Mouse (Mus musculus) ES-E14 (cell line): ENCODE results near the gene Hpn. TPM values are rescaled to one million over a fixed set of nuclear protein-coding genes. Genes with fewer than 3 reads are reported as not detected.
A peak's percentile ranks its signal among the peaks of the same experiment; 100 is the strongest.

Source experiments
- DNase-seq: peaks from one replicate; pipeline ENCODE4 v3.0.0-alpha.2; 2013; ENCODE audit warnings: low read depth, low spot score
- H3K27ac ChIP-seq: 2 replicates; pipeline ENCODE4 v1.5.1; 2012; ENCODE audit warnings: low read depth, mild to moderate bottlenecking, low read length, moderate library complexity, mixed read lengths; ENCODE audit not compliant: poor library complexity, insufficient read depth, severe bottlenecking
- H3K36me3 ChIP-seq: 2 replicates; pipeline ENCODE4 v1.6.1; 2012; ENCODE audit warnings: mild to moderate bottlenecking, low read length, moderate library complexity, mixed read lengths; ENCODE audit not compliant: control insufficient read depth, poor library complexity, insufficient read depth, severe bottlenecking
- H3K4me1 ChIP-seq, 2 experiments: fragments of 150-350 bp in 1 of 2; sonication (generic) in 1 of 2; 2 replicates each; pipeline ENCODE4 v1.6.1; 2012; ENCODE audit warnings: low read length in 2 of 2, mild to moderate bottlenecking in 1 of 2, mixed read lengths in 1 of 2; ENCODE audit not compliant: control insufficient read depth in 2 of 2, insufficient read depth in 2 of 2, poor library complexity in 1 of 2
- H3K4me3 ChIP-seq, 2 experiments: fragments of 150-350 bp in 1 of 2; sonication (generic) in 1 of 2; 2 replicates each; pipeline ENCODE4 v1.5.1; 2012; ENCODE audit warnings: low read length in 2 of 2, low read depth in 1 of 2, mild to moderate bottlenecking in 1 of 2, mixed read lengths in 1 of 2; ENCODE audit not compliant: insufficient read depth in 1 of 2, poor library complexity in 1 of 2, severe bottlenecking in 1 of 2
- H3K9ac ChIP-seq: 2 replicates; pipeline ENCODE4 v1.6.1; 2012; ENCODE audit warnings: low read depth, mild to moderate bottlenecking, low read length, mixed read lengths; ENCODE audit not compliant: poor library complexity, insufficient read depth, severe bottlenecking
- H3K9me3 ChIP-seq: fragments of 150-350 bp; sonication (generic); 2 replicates; pipeline ENCODE4 v1.6.1; 2012; ENCODE audit warnings: low read depth, mild to moderate bottlenecking, low read length; ENCODE audit not compliant: control insufficient read depth, insufficient read depth
- CHD2 ChIP-seq: IDR thresholded peaks from 2 replicates; pipeline ENCODE4 v1.6.1; 2014; ENCODE audit warnings: mild to moderate bottlenecking, low read depth, low read length, inconsistent platforms
- HCFC1 ChIP-seq: IDR thresholded peaks from 2 replicates; pipeline ENCODE4 v1.6.1; 2012; ENCODE audit warnings: low read length, inconsistent platforms, borderline replicate concordance; ENCODE audit not compliant: insufficient read depth
- MAFK ChIP-seq: IDR thresholded peaks from 2 replicates; pipeline ENCODE4 v1.6.1; 2014; ENCODE audit warnings: mild to moderate bottlenecking, low read depth, low read length, inconsistent platforms; ENCODE audit not compliant: insufficient read depth
- ZC3H11A ChIP-seq: IDR thresholded peaks from 2 replicates; pipeline ENCODE4 v1.6.1; 2012; ENCODE audit warnings: low read depth, mild to moderate bottlenecking, inconsistent platforms, low read length, borderline replicate concordance
- ZNF384 ChIP-seq: IDR thresholded peaks from 2 replicates; pipeline ENCODE4 v1.6.1; 2012; ENCODE audit warnings: low read depth, low read length, inconsistent platforms
- in situ Hi-C, 2 experiments: fragments of 600-800 bp; cut with MboI; formaldehyde crosslinking; loops; one replicate each; pipeline ENCODE4 v1.15.1; 2025; ENCODE audit warnings: low sequenced_read_pairs in 2 of 2, inconsistent platforms in 1 of 2; ENCODE audit not compliant: unreplicated experiment in 2 of 2
- total RNA-seq: library from RNA; depleted of rRNA; stranded (reverse); fragments of 300-350 nt; gene quantifications from 2 replicates; pipeline ENCODE4 v1.2.3, GENCODE M21; 2012

Hpn gene
- total RNA-seq, 1 experiment = 14.5 TPM

DNA sequence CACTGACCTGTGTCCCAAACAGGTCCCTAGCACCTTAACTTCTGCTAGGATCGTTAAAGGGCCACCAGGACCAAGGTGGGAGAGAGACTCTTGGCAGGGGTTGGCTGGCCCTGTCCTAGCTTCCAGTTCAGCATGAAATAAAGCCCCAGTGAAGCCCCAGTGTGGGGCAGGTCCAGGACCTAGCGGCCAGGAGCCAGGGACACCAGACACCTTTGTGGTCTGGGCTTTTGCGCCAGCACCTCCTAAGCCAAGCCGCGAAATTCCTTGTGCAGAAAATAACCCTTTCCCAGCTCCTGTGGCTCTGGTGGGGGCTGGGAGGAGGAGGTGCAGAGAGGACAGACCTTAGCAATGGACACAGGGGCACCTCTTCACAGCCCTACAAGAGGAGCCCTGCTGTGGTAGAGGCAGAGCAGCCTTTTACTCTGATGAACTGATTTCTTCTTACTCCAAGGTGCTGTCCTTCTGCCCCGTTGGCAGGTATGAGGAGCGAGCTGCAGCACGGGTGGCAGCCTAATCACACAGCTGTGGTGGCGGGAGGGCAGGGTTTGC is 13.1 kb upstream of the Hpn start:
- in situ Hi-C loops = no loop called here
- DNase-seq = no peak
- Histone ChIP-seq H3K4me3 (no peak overlapping the region), H3K9me3 (no peaks in the 10 kb centered on the region), H3K4me1 (peaks cover 0 to 5% of the 10 kb centered on the region in 2 experiments; a peak in 1 of 4 replicates), H3K27ac (no peak overlapping the region), H3K9ac (no peak overlapping the region), H3K36me3 (peaks cover 26% of the 10 kb centered on the region)
- TF ChIP-seq ZNF384 (no peak), HCFC1 (no peak), CHD2 (no peak), ZC3H11A (no peak), MAFK (no peak)

DNA sequence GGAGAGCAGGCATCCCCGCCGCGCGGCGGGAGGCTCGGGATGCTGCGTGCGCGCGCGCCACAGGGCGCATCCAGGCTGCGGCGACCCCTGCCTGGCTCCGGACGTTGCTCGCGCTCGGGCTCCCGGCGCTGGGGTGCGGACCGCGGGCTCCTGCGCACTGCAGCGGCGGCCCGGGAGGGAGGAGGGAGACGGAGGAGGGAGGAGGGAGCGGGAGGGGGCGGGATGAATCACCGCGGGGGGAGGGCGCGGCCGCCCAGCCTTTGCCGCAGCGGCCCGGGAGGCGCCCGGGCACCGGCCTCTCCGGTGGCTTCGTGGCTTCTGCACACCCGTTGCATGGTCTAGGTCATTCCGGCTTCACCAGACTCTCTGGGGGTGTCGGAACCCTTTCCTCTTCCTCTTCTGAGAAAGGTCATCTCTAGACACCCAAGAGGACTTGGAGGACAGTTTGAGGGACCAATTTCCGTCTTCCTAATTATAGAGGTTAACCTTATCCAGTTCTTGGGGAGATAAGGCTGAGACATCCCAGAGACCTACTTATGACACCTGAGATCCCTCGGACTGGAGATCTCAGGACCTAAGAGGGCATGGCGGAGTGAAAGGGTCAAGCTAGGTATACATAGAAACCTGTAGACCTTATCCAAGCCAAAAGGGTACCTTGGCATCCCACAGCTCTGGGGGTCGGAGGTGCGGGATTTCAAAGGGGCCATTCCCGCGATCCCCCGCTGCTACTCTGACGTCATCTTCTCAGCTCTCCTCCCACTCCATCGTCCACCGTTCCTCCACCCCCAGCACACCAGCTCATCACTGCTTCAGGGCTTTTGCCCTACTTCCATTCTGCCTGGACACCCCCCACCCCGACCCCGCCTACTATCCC is 12.0 kb upstream of the Hpn start, which contains the start of gene Scn1b:
TSS of gene Scn1b (minus strand) at position 153 of the 874 bp plus-strand sequence.
- TF ChIP-seq MAFK (no peak), ZNF384 (no peak), ZC3H11A (no peak), CHD2 (no peak), HCFC1 (no peak)

DNA sequence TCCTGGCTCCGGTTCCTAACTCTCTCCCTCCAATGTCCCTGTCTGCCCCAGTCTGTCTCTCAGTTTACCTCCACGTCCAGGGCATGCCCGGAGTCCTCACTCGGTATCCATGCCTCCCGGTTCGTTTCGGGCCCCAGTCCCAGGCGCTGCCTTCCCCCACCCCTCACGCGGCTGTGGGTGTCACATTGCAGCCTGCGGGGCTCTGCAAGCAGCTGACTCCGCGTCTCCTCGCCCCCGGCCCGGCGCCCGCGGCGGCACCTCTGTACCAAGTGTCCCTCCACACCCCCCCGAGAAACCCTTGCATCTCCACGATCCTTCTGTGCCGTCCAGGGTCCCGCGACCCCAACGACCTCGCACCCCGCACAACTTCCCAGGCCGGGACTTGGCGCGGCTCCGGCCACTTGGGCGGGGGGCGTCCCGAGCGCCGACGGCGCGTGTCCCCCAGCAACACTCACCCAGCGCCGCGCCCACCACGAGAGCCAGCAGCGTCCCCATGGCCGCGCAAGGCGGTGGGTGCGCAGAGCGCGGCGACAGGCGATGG is 11.2 kb upstream of the Hpn start:
- Histone ChIP-seq H3K4me3 (peak overlapping the region; percentile 75 to 90), H3K36me3 (peaks cover 9% of the 10 kb centered on the region), H3K27ac (no peak overlapping the region), H3K9ac (peak overlapping the region; percentile 79), H3K9me3 (no peaks in the 10 kb centered on the region), H3K4me1 (peaks cover 0 to 5% of the 10 kb centered on the region in 2 experiments; a peak in 1 of 4 replicates)
- in situ Hi-C loops = no loop called here
- DNase-seq = no peak
- no peak for TF ChIP-seq MAFK
- TF ChIP-seq CHD2 = no peak
- TF ChIP-seq ZNF384 = no peak
- TF ChIP-seq HCFC1 = no peak
- no peak for TF ChIP-seq ZC3H11A

More for the DNA sequence above, 12.0 kb upstream of the Hpn start, which contains the start of gene Scn1b:
- Histone ChIP-seq H3K27ac (no peak within 1 kb of the TSS), H3K4me3 (peak within 1 kb of the TSS; percentile 75 to 90), H3K9ac (peak within 1 kb of the TSS; percentile 79), H3K36me3 (peaks cover 15% of the 10 kb centered on the region), H3K4me1 (peaks cover 0 to 5% of the 10 kb centered on the region in 2 experiments; a peak in 1 of 4 replicates), H3K9me3 (no peaks in the 10 kb centered on the region)
- in situ Hi-C loops = no loop called here
- no peak for DNase-seq

DNA sequence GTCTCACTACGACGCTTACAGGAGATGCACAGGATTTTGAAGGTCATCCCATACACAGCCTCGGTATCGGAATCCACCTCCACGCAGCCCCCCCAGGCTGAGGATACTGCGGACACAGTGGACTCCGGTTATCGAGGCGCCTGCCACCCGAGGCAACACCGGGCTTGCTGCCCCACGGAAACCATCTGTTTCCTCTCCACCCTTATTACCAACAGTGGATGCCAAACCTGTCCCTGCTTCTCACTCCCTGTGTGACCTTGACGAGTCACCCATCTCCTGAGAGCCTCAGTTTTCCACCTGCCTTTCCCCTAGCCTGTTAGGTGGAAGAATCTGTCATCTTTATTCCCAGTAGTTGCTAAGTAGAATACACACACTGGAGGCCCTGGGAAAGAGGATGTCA is 10.0 kb upstream of the Hpn start:
- Histone ChIP-seq H3K9ac (no peak overlapping the region), H3K4me1 (peaks cover 0 to 5% of the 10 kb centered on the region in 2 experiments; a peak in 1 of 4 replicates), H3K9me3 (no peaks in the 10 kb centered on the region), H3K36me3 (peaks cover 5% of the 10 kb centered on the region), H3K4me3 (no peak overlapping the region), H3K27ac (no peak overlapping the region)
- TF ChIP-seq ZC3H11A (no peak), MAFK (no peak), CHD2 (no peak), ZNF384 (no peak), HCFC1 (no peak)
- no peak for DNase-seq
- in situ Hi-C loops = no loop called here
